Mouse (Mus musculus): ENCODE measurements at regions not wholly inside any gene's neighbourhood (a gene's known extent, or its start where the extent isn't known, plus 50 kb on each side); places are given as distances from the start of the nearest gene placed in this dataset.
A peak's percentile ranks its signal among the peaks of the same experiment; 100 is the strongest.

- no peak for ATAC-seq (replicated peaks; ENCODE audit: low FRiP score)
- WGBS = 45% methylated on average over 9 of the region's 9 CpGs
Measured at GRCm38 (mm10) chr1:137091762-137092161, 131.5 kb upstream of the Nr5a2 start.

GRCm38 (mm10) chr1:137088148-137088547, 127.9 kb upstream of the Nr5a2 start:
- no peak overlapping the region for H3K4me2 ChIP-seq
- H3K9ac ChIP-seq (ENCODE audit: low read depth, low read length) = no peak overlapping the region
- H3K4me3 ChIP-seq (ENCODE audit: low read depth, low read length) = no peak overlapping the region
- no peaks in the 10 kb centered on the region; the same call in 1 of the 2 replicates for H3K4me1 ChIP-seq (replicated peaks; ENCODE audit: control insufficient read depth, insufficient read depth, low read length)
- no peak for ATAC-seq (replicated peaks; ENCODE audit: low FRiP score)
- no peaks in the 10 kb centered on the region for H3K9me3 ChIP-seq (ENCODE audit: control insufficient read depth, low read length)
- DNase-seq (ENCODE audit: low spot score) = no peak
- H3K36me3 ChIP-seq (ENCODE audit: control insufficient read depth, insufficient read depth, low read length) = no peaks in the 10 kb centered on the region
- H3K27ac ChIP-seq (ENCODE audit: low read depth, low read length) = no peak overlapping the region
- H3K27me3 ChIP-seq (replicated peaks; ENCODE audit: control insufficient read depth, insufficient read depth, low read length) = no peaks in the 10 kb centered on the region
- 78% methylated on average over 10 of the region's 10 CpGs for WGBS

More at GRCm38 (mm10) chr1:137091762-137092161, 131.5 kb upstream of the Nr5a2 start:
- no peaks in the 10 kb centered on the region for H3K9me3 ChIP-seq (ENCODE audit: control insufficient read depth, low read length)
- no peak for DNase-seq (ENCODE audit: low spot score)
- H3K36me3 ChIP-seq (ENCODE audit: control insufficient read depth, insufficient read depth, low read length) = no peaks in the 10 kb centered on the region
- no peak overlapping the region for H3K9ac ChIP-seq (ENCODE audit: low read depth, low read length)
- no peak overlapping the region for H3K4me3 ChIP-seq (ENCODE audit: low read depth, low read length)
- H3K4me1 ChIP-seq (replicated peaks; ENCODE audit: control insufficient read depth, insufficient read depth, low read length) = no peaks in the 10 kb centered on the region
- H3K4me2 ChIP-seq = no peak overlapping the region
- no peak overlapping the region for H3K27ac ChIP-seq (ENCODE audit: low read depth, low read length)
- no peaks in the 10 kb centered on the region for H3K27me3 ChIP-seq (replicated peaks; ENCODE audit: control insufficient read depth, insufficient read depth, low read length)

DNA sequence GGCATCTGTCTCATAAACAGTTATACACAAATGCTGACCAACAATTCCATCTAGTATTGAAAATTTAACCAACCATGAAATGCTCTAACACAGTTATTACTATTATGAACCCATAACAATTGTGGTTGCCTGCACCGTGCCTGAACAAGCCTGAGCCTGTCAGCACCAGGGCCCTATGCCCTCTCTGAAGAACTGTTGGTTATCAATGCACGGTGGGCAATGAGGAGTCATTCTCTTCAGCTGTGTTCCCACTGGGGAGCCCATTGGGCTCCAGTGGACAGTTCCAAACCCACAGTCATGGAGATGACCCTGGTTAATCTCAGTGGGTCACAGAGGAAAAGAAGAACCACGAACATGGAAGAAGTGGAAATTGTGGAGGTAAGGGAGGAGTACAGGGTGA, 126.5 kb upstream of the Nr5a2 start:
- no peak for DNase-seq (ENCODE audit: low spot score)
- ATAC-seq (replicated peaks; ENCODE audit: low FRiP score) = no peak
- WGBS = 86% methylated on average over 3 of the region's 3 CpGs

GRCm38 (mm10) chr1:137083500-137083899, 123.3 kb upstream of the Nr5a2 start:
- ATAC-seq (replicated peaks; ENCODE audit: low FRiP score) (no peak), DNase-seq (ENCODE audit: low spot score) (no peak)
- 41% methylated on average over 1 of the region's 1 CpGs for WGBS
- H3K4me1 ChIP-seq (replicated peaks; ENCODE audit: control insufficient read depth, insufficient read depth, low read length) = peaks cover 3% of the 10 kb centered on the region; the same call in 1 of the 2 replicates
- H3K9ac ChIP-seq (ENCODE audit: low read depth, low read length) = no peak overlapping the region
- H3K36me3 ChIP-seq (ENCODE audit: control insufficient read depth, insufficient read depth, low read length) = no peaks in the 10 kb centered on the region
- no peaks in the 10 kb centered on the region for H3K27me3 ChIP-seq (replicated peaks; ENCODE audit: control insufficient read depth, insufficient read depth, low read length)
- H3K9me3 ChIP-seq (ENCODE audit: control insufficient read depth, low read length) = no peaks in the 10 kb centered on the region
- H3K4me3 ChIP-seq (ENCODE audit: low read depth, low read length) = no peak overlapping the region
- H3K4me2 ChIP-seq = no peak overlapping the region
- H3K27ac ChIP-seq (ENCODE audit: low read depth, low read length) = no peak overlapping the region

More for the DNA sequence above, 126.5 kb upstream of the Nr5a2 start:
- H3K4me3 ChIP-seq (ENCODE audit: low read depth, low read length) = no peak overlapping the region
- H3K4me2 ChIP-seq = no peak overlapping the region
- H3K27me3 ChIP-seq (replicated peaks; ENCODE audit: control insufficient read depth, insufficient read depth, low read length) = no peaks in the 10 kb centered on the region
- no peaks in the 10 kb centered on the region for H3K36me3 ChIP-seq (ENCODE audit: control insufficient read depth, insufficient read depth, low read length)
- no peak overlapping the region for H3K9ac ChIP-seq (ENCODE audit: low read depth, low read length)
- H3K9me3 ChIP-seq (ENCODE audit: control insufficient read depth, low read length) = no peaks in the 10 kb centered on the region
- H3K27ac ChIP-seq (ENCODE audit: low read depth, low read length) = no peak overlapping the region
- H3K4me1 ChIP-seq (replicated peaks; ENCODE audit: control insufficient read depth, insufficient read depth, low read length) = no peaks in the 10 kb centered on the region; the same call in 1 of the 2 replicates

DNA sequence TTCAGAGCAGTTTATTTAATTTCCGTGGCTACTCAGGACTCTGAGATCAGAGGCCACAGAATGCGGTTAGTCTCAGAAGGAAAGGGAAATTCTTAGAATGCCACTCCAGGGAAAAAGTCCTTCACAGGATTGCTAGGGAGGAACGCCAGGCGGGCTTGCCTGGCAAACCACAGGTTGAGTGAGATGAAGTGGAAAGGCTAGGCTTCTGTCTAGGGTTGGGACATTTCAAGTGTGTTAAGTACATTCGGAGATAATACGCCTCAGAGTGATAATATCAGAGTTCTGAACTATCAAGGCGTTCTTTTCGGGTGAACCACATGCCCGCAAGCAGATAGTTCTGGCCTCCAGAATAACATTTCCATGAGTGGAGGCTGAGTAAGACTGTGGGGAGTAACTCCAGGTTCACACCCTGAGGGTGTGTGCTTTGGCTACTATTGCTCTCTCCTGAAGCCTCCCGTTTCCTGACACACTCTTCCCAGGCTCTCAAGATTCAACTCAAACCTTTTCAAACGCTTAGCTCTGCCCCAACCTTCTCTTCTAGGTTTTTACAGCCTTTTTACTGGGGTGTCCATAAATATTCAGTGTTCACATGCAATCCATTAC, 119.3 kb upstream of the Nr5a2 start:
- Histone ChIP-seq H3K4me1 (replicated peaks; ENCODE audit: control insufficient read depth, insufficient read depth, low read length) (peaks cover 3% of the 10 kb centered on the region; the same call in 1 of the 2 replicates), H3K27me3 (replicated peaks; ENCODE audit: control insufficient read depth, insufficient read depth, low read length) (no peaks in the 10 kb centered on the region), H3K9ac (ENCODE audit: low read depth, low read length) (no peak overlapping the region), H3K27ac (ENCODE audit: low read depth, low read length) (no peak overlapping the region), H3K4me3 (ENCODE audit: low read depth, low read length) (no peak overlapping the region), H3K4me2 (no peak overlapping the region), H3K36me3 (ENCODE audit: control insufficient read depth, insufficient read depth, low read length) (no peaks in the 10 kb centered on the region), H3K9me3 (ENCODE audit: control insufficient read depth, low read length) (no peaks in the 10 kb centered on the region)
- DNase-seq (ENCODE audit: low spot score) = no peak
- WGBS = 36% methylated on average over 11 of the region's 11 CpGs
- no peak for ATAC-seq (replicated peaks; ENCODE audit: low FRiP score)

DNA sequence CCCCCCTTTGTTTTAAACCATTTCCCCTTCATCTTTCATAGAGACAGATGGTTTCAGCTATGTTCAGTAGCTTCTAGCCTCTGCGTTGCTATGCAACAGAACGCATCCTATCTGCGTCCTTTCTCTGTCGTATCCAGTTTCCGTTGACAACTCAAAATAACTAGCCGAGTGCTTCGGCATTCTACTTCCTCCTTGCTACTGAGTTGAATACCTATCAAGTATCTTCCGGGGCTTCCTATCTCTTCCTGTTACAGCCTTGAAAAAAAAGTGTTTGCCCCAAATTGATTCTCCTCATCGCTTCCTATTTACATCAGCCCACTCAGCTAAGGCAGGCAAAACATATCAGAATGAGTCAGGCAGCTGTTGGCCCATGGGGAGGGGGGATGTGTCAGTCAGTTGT, 114.5 kb upstream of the Nr5a2 start:
- H3K36me3 ChIP-seq (ENCODE audit: control insufficient read depth, insufficient read depth, low read length) = no peaks in the 10 kb centered on the region
- peaks cover 3% of the 10 kb centered on the region for H3K4me1 ChIP-seq (replicated peaks; ENCODE audit: control insufficient read depth, insufficient read depth, low read length)
- no peak overlapping the region for H3K4me3 ChIP-seq (ENCODE audit: low read depth, low read length)
- H3K9me3 ChIP-seq (ENCODE audit: control insufficient read depth, low read length) = no peaks in the 10 kb centered on the region
- DNase-seq (ENCODE audit: low spot score) = no peak
- no peak overlapping the region for H3K27ac ChIP-seq (ENCODE audit: low read depth, low read length)
- peak overlapping the region; percentile 23 for H3K4me2 ChIP-seq
- no peak overlapping the region for H3K9ac ChIP-seq (ENCODE audit: low read depth, low read length)
- peak; percentile 74 for ATAC-seq (replicated peaks; ENCODE audit: low FRiP score)
- no peaks in the 10 kb centered on the region for H3K27me3 ChIP-seq (replicated peaks; ENCODE audit: control insufficient read depth, insufficient read depth, low read length)
- WGBS = 14% methylated on average over 9 of the region's 9 CpGs

- DNase-seq (ENCODE audit: low spot score) = no peak
Measured at GRCm38 (mm10) chr1:137073857-137074572, 113.8 kb upstream of the Nr5a2 start.

GRCm38 (mm10) chr1:137060914-137061313, 100.7 kb upstream of the Nr5a2 start:
- H3K27ac ChIP-seq (ENCODE audit: low read depth, low read length) = no peak overlapping the region
- 84% methylated on average over 4 of the region's 4 CpGs for WGBS
- DNase-seq (ENCODE audit: low spot score) (no peak), ATAC-seq (replicated peaks; ENCODE audit: low FRiP score) (no peak)
- no peaks in the 10 kb centered on the region for H3K36me3 ChIP-seq (ENCODE audit: control insufficient read depth, insufficient read depth, low read length)
- H3K27me3 ChIP-seq (replicated peaks; ENCODE audit: control insufficient read depth, insufficient read depth, low read length) = no peaks in the 10 kb centered on the region
- no peaks in the 10 kb centered on the region for H3K9me3 ChIP-seq (ENCODE audit: control insufficient read depth, low read length)
- H3K4me3 ChIP-seq (ENCODE audit: low read depth, low read length) = no peak overlapping the region
- H3K9ac ChIP-seq (ENCODE audit: low read depth, low read length) = no peak overlapping the region
- no peaks in the 10 kb centered on the region for H3K4me1 ChIP-seq (replicated peaks; ENCODE audit: control insufficient read depth, insufficient read depth, low read length)
- no peak overlapping the region for H3K4me2 ChIP-seq

More at GRCm38 (mm10) chr1:137073857-137074572, 113.8 kb upstream of the Nr5a2 start:
- no peak overlapping the region for H3K4me3 ChIP-seq (ENCODE audit: low read depth, low read length)
- 32% methylated on average over 8 of the region's 8 CpGs for WGBS
- no peak overlapping the region; the same call in 1 of the 2 replicates for H3K27ac ChIP-seq (ENCODE audit: low read depth, low read length)
- H3K4me2 ChIP-seq = no peak overlapping the region
- no peaks in the 10 kb centered on the region for H3K36me3 ChIP-seq (ENCODE audit: control insufficient read depth, insufficient read depth, low read length)
- H3K9ac ChIP-seq (ENCODE audit: low read depth, low read length) = no peak overlapping the region
- ATAC-seq (replicated peaks; ENCODE audit: low FRiP score) = peak; percentile 44
- no peaks in the 10 kb centered on the region for H3K27me3 ChIP-seq (replicated peaks; ENCODE audit: control insufficient read depth, insufficient read depth, low read length)
- H3K9me3 ChIP-seq (ENCODE audit: control insufficient read depth, low read length) = no peaks in the 10 kb centered on the region
- no peaks in the 10 kb centered on the region; the same call in none of the 2 replicates for H3K4me1 ChIP-seq (replicated peaks; ENCODE audit: control insufficient read depth, insufficient read depth, low read length)

- H3K27me3 ChIP-seq (replicated peaks; ENCODE audit: control insufficient read depth, insufficient read depth, low read length) = no peaks in the 10 kb centered on the region
- ATAC-seq (replicated peaks; ENCODE audit: low FRiP score) (no peak; the same call in 1 of the 2 replicates), DNase-seq (ENCODE audit: low spot score) (no peak)
- no peaks in the 10 kb centered on the region for H3K36me3 ChIP-seq (ENCODE audit: control insufficient read depth, insufficient read depth, low read length)
- no peak overlapping the region for H3K9ac ChIP-seq (ENCODE audit: low read depth, low read length)
- H3K4me3 ChIP-seq (ENCODE audit: low read depth, low read length) = no peak overlapping the region
- H3K4me1 ChIP-seq (replicated peaks; ENCODE audit: control insufficient read depth, insufficient read depth, low read length) = no peaks in the 10 kb centered on the region
- no peaks in the 10 kb centered on the region for H3K9me3 ChIP-seq (ENCODE audit: control insufficient read depth, low read length)
- H3K4me2 ChIP-seq = no peak overlapping the region
- no peak overlapping the region for H3K27ac ChIP-seq (ENCODE audit: low read depth, low read length)
Measured at GRCm38 (mm10) chr1:137053134-137053533, 92.9 kb upstream of the Nr5a2 start.
